Mouse (Mus musculus) limb, embryonic 11.5 days (tissue): ENCODE data around the gene Rho. TPM values are rescaled to one million over a fixed set of nuclear protein-coding genes. Genes with fewer than 3 reads are reported as not detected.

Source experiments
- ATAC-seq: fragments of 200-750 bp; cut with Nextera tagmentation; 2 replicates; pipeline ENCODE4 v1.8.0; 2017; ENCODE audit warnings: low read depth; ENCODE audit not compliant: insufficient number of reproducible peaks, low FRiP score, low TSS enrichment
- DNase-seq: peaks from one replicate; pipeline ENCODE4 v3.0.0-alpha.2; 2015; ENCODE audit warnings: low spot score
- H3K27ac ChIP-seq: fragments of 300-500 bp; sonication (generic); replicated peaks from 2 replicates; pipeline ENCODE4 v1.5.1; 2014; ENCODE audit warnings: low read depth, mild to moderate bottlenecking, low read length
- H3K27me3 ChIP-seq: fragments of 300-500 bp; sonication (generic); 2 replicates; pipeline ENCODE4 v1.6.1; 2014; ENCODE audit warnings: mild to moderate bottlenecking, low read length, mixed read lengths; ENCODE audit not compliant: control insufficient read depth, insufficient read depth
- H3K36me3 ChIP-seq: fragments of 300-500 bp; sonication (generic); 2 replicates; pipeline ENCODE4 v1.6.1; 2014; ENCODE audit warnings: mild to moderate bottlenecking, low read length, moderate library complexity, mixed read lengths; ENCODE audit not compliant: control insufficient read depth, insufficient read depth
- H3K4me1 ChIP-seq: fragments of 300-500 bp; sonication (generic); 2 replicates; pipeline ENCODE4 v1.6.1; 2014; ENCODE audit warnings: low read length, mixed read lengths; ENCODE audit not compliant: control insufficient read depth, insufficient read depth
- H3K4me2 ChIP-seq: fragments of 300-500 bp; sonication (generic); 2 replicates; pipeline ENCODE4 v1.6.1; 2014; ENCODE audit warnings: low read depth, mild to moderate bottlenecking, moderate library complexity; ENCODE audit not compliant: severe bottlenecking
- H3K4me3 ChIP-seq: fragments of 300-500 bp; sonication (generic); 2 replicates; pipeline ENCODE4 v1.5.1; 2014; ENCODE audit warnings: low read depth, low read length
- H3K9ac ChIP-seq: fragments of 300-500 bp; sonication (generic); 2 replicates; pipeline ENCODE4 v1.6.1; 2014; ENCODE audit warnings: mild to moderate bottlenecking, low read length
- H3K9me3 ChIP-seq: fragments of 300-500 bp; sonication (generic); 2 replicates; pipeline ENCODE4 v1.6.1; 2016; ENCODE audit warnings: low read length; ENCODE audit not compliant: control insufficient read depth
- WGBS: fragments of 180-500 bp; shearing (Covaris S2); extraction: QIAGEN DNeasy Blood & Tissue Kit; methylation state at CpG from one replicate; pipeline ENCODE4 v1.1.7; 2014; 5-methylcytosine and 5-hydroxymethylcytosine counted together
- polyA plus RNA-seq: library from polyadenylated mRNA; unstranded; fragments of >200 nt; fragmentation: Nextera tagmentation; extraction: Ambion mirVana; gene quantifications from 2 replicates; pipeline ENCODE4 v1.2.1, GENCODE M21; 2014

Gene Rho
- polyA plus RNA-seq, 1 experiment from 2014 or later = 0.03 TPM

DNA sequence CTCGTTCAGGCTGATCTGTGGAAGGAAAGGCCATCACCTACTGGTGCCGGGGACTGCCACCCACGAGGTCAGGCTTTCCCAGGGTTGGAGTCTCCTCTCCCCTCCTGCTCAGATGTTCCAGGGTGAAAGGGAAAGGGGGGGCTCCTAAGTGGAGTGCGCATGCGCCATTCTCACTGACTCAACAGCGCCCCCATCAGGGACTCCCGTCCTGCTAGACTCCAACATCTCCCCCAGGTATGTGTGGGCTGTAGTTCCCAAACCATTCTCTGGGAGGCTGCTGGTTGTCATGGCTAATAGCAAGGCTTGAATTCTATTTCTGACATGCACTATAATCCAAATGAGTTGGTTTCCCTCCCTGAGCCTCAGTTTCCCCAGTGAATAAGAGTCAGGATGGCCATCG is 47.0 kb downstream of the Rho start:
- Histone ChIP-seq H3K9ac (no peak overlapping the region), H3K36me3 (no peaks in the 10 kb centered on the region), H3K4me3 (no peak overlapping the region), H3K4me1 (no peaks in the 10 kb centered on the region; the same call in 1 of the 2 replicates), H3K9me3 (no peaks in the 10 kb centered on the region), H3K27ac (no peak overlapping the region), H3K27me3 (no peaks in the 10 kb centered on the region), H3K4me2 (no peak overlapping the region)
- ATAC-seq (no peak), DNase-seq (no peak)
- 60% methylated on average over 8 of the region's 8 CpGs for WGBS

- no peak overlapping the region for H3K27ac ChIP-seq
- H3K4me2 ChIP-seq = no peak overlapping the region
- H3K9me3 ChIP-seq = no peaks in the 10 kb centered on the region
- no peak overlapping the region for H3K9ac ChIP-seq
- WGBS = 67% methylated on average over 7 of the region's 7 CpGs
- ATAC-seq (no peak), DNase-seq (no peak)
- H3K4me3 ChIP-seq = no peak overlapping the region
- H3K4me1 ChIP-seq = peaks cover 28% of the 10 kb centered on the region
- no peaks in the 10 kb centered on the region for H3K36me3 ChIP-seq
- no peaks in the 10 kb centered on the region for H3K27me3 ChIP-seq
Observed at GRCm38 (mm10) chr6:115982889-115983288, 51.3 kb downstream of the Rho start.

DNA sequence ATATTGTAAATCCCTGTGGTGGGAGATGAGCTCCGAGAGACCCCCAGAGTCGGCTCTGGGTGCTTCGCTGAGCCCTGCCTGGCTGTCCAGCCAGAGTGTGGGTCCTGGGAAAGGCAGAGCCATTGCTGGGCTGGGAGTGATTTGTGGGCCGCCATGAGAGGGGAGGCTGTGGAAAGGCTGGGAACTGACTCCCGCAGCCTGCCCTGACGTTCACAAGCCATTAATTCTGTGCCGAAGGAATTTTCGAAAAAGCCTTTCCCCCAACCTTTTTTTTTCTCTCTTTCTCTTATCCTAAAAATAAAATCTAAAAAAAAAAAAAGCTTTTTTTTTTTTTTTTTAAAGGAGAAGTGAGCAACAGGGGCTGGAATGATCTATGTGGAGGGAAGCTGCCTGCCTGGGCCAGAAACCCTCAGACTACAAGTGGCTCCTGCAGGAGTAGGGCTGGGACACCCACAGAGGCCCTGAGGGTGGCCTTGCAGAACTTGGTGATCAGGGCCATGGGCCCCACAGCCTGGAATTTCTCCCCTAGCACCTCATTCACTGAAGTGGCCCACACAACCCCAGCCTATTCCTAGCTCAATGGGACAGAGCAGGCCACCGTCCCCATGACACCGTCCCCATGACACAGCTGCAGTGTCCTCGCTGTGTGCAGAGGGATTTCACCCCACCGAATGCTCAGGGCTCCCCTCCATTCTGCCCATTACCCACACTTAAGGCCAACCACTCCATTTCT is 51.9 kb downstream of the Rho start:
- no peaks in the 10 kb centered on the region for H3K9me3 ChIP-seq
- no peaks in the 10 kb centered on the region for H3K27me3 ChIP-seq
- no peak overlapping the region for H3K4me2 ChIP-seq
- no peak overlapping the region for H3K9ac ChIP-seq
- ATAC-seq = no peak
- peaks cover 28% of the 10 kb centered on the region for H3K4me1 ChIP-seq
- 44% methylated on average over 12 of the region's 12 CpGs for WGBS
- DNase-seq = no peak
- H3K27ac ChIP-seq = peak overlapping the region; percentile 0; the same call in 1 of the 2 replicates
- H3K4me3 ChIP-seq = no peak overlapping the region
- no peaks in the 10 kb centered on the region for H3K36me3 ChIP-seq

DNA sequence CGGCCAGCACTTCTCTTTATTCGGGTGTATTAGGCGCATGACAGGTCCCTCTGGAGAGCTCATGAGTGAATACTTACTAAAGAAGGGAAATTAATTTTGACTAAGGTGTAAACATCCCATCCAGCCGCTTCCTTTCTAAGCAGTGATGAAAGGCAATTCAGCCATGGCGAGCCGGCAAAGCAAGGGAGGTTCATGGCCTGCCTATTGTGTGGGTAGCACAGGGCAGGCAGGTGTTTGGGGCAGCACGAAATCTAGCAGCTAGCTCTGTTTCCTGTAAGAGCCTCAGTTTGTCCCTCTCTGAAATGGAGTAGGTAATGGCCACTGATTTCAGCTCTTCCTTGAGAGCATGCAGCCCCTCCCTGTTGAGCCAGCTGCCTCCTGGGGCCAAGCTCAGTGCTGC is 53.0 kb downstream of the Rho start:
- 83% methylated on average over 7 of the region's 7 CpGs for WGBS
- H3K4me2 ChIP-seq = no peak overlapping the region
- H3K4me1 ChIP-seq = peaks cover 28% of the 10 kb centered on the region
- no peaks in the 10 kb centered on the region for H3K9me3 ChIP-seq
- DNase-seq (no peak), ATAC-seq (no peak)
- H3K9ac ChIP-seq = no peak overlapping the region
- no peak overlapping the region for H3K4me3 ChIP-seq
- no peaks in the 10 kb centered on the region for H3K27me3 ChIP-seq
- H3K27ac ChIP-seq = no peak overlapping the region
- H3K36me3 ChIP-seq = no peaks in the 10 kb centered on the region

- DNase-seq (no peak), ATAC-seq (no peak)
- 55% methylated on average over 9 of the region's 9 CpGs for WGBS
- H3K4me3 ChIP-seq = no peak overlapping the region
- H3K4me2 ChIP-seq = no peak overlapping the region
- H3K36me3 ChIP-seq = no peaks in the 10 kb centered on the region
- H3K27me3 ChIP-seq = 0 out of 2 replicates have a peak, but pooled peaks cover under 1% of the 10 kb centered on the region
- H3K4me1 ChIP-seq = peaks cover 28% of the 10 kb centered on the region
- no peak overlapping the region for H3K27ac ChIP-seq
- H3K9ac ChIP-seq = 0 out of 2 replicates have a peak overlapping the region, but pooled peaks have one; percentile 3
- no peaks in the 10 kb centered on the region for H3K9me3 ChIP-seq
Observed at GRCm38 (mm10) chr6:115985622-115986021, 54.1 kb downstream of the Rho start.

- Histone ChIP-seq H3K4me1 (peaks cover 31% of the 10 kb centered on the region), H3K36me3 (no peaks in the 10 kb centered on the region), H3K27me3 (0 out of 2 replicates have a peak, but pooled peaks cover 3% of the 10 kb centered on the region), H3K9me3 (no peaks in the 10 kb centered on the region), H3K9ac (no peak overlapping the region), H3K27ac (0 out of 2 replicates have a peak overlapping the region, but pooled peaks have one; percentile 10), H3K4me2 (no peak overlapping the region), H3K4me3 (no peak overlapping the region)
- ATAC-seq (no peak), DNase-seq (no peak)
- 46% methylated on average over 12 of the region's 12 CpGs for WGBS
Observed at GRCm38 (mm10) chr6:115986472-115987095, 55.0 kb downstream of the Rho start.

DNA sequence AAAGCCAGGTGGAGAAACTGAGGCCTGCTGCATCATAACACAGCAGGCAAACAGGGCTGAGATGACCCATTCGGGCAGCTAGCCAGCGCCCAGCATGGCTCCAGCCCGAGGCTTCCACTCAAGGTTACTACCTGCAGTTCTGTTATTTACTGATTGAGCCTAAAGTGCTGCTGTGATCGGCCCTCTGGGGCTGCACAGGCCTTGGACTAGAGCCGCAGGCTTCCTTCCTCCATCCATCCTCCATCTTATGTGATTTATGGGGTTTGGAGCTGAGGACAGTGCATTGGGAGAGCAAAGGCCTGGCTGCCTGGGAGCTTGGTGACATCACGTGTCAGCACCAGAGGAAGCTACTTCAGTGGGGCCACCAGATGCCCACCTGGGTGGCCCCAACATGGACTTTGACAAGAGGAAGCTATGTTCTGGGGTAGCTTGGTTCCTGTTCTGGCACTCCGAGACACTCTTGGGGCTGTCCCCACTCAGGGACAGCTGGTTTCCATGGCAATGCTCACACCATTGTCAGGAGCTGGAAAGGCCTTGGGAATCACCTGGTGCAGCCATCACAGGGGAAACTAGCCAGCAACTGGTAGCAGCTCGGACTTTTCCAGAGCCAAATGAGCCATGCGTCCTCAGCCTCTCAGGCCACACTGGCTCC is 55.7 kb downstream of the Rho start:
- no peak for DNase-seq
- Histone ChIP-seq H3K27me3 (0 out of 2 replicates have a peak, but pooled peaks cover 3% of the 10 kb centered on the region), H3K4me1 (peaks cover 35% of the 10 kb centered on the region), H3K27ac (no peak overlapping the region), H3K36me3 (no peaks in the 10 kb centered on the region), H3K9me3 (no peaks in the 10 kb centered on the region), H3K4me2 (no peak overlapping the region), H3K4me3 (no peak overlapping the region), H3K9ac (no peak overlapping the region)
- ATAC-seq = no peak
- 41% methylated on average over 9 of the region's 9 CpGs for WGBS

- H3K4me1 ChIP-seq = peaks cover 41% of the 10 kb centered on the region
- no peak for ATAC-seq
- DNase-seq = no peak
- 71% methylated on average over 5 of the region's 5 CpGs for WGBS
- no peak overlapping the region for H3K4me2 ChIP-seq
- H3K4me3 ChIP-seq = no peak overlapping the region
- no peaks in the 10 kb centered on the region for H3K9me3 ChIP-seq
- no peaks in the 10 kb centered on the region for H3K36me3 ChIP-seq
- peaks cover 21% of the 10 kb centered on the region for H3K27me3 ChIP-seq
- H3K9ac ChIP-seq = no peak overlapping the region
- no peak overlapping the region for H3K27ac ChIP-seq
Observed at GRCm38 (mm10) chr6:115989032-115989431, 57.5 kb downstream of the Rho start.
